Mouse (Mus musculus): ENCODE measurements around the gene Inpp5f. TPM values are rescaled to one million over a fixed set of nuclear protein-coding genes. Genes with fewer than 3 reads are reported as not detected.
"Not testable (repeated sequence)": the region's sequence is repeated elsewhere in the genome, so short reads cannot be mapped to it uniquely, and the experiment has no call there.

Gene Inpp5f
- total RNA-seq (2021), result 1 to 10 TPM; 2.9 to 3.2 TPM
- long read RNA-seq, experiment 1, partial matches to known transcripts, result 0 of 11 reads
- long read RNA-seq, experiment 1, other reads (novel, unspliced or antisense), result 11 of 11 reads
- long read RNA-seq, experiment 2, partial matches to known transcripts, result 0 of 13 reads
- long read RNA-seq, experiment 2, other reads (novel, unspliced or antisense), result 13 of 13 reads

- intact Hi-C loops (cut with DNase I), result no loop called here
- DNase-seq, result peak; percentile 99
Observed at GRCm38 (mm10) chr7:128610897-128611798, at the start of gene Inpp5f. Gene Inpp5f (plus strand): TSS chr7:128611328.

GRCm38 (mm10) chr7:128563373-128563772 is 47.8 kb upstream of the Inpp5f start:
- DNase-seq, result no peak
- intact Hi-C loops (cut with DNase I), result loop anchor here (5.0 kb wide), 1 partner anchor 129 kb away; no protein-coding TSS in a partner anchor

- intact Hi-C loops (cut with DNase I), result loop anchor here (5.0 kb wide), 2 partner anchors 36 to 51 kb away; no protein-coding TSS in a partner anchor
- DNase-seq, result no peak
Observed at GRCm38 (mm10) chr7:128566311-128566710, 44.8 kb upstream of the Inpp5f start.

- no peak for DNase-seq
- intact Hi-C loops (cut with DNase I), result loop anchor here (5.0 kb wide), 2 partner anchors 35 to 50 kb away; no protein-coding TSS in a partner anchor
Observed at GRCm38 (mm10) chr7:128567561-128568244, 43.4 kb upstream of the Inpp5f start.

- not testable (repeated sequence) for DNase-seq
- intact Hi-C loops (cut with DNase I), result loop anchor here (5.0 kb wide), 2 partner anchors 33 to 48 kb away; no protein-coding TSS in a partner anchor
Observed at GRCm38 (mm10) chr7:128569429-128569828, 41.7 kb upstream of the Inpp5f start.

- DNase-seq, result no peak
- intact Hi-C loops (cut with DNase I), result loop anchor here (5.0 kb wide), 3 partner anchors 32 to 88 kb away; no protein-coding TSS in a partner anchor
Observed at GRCm38 (mm10) chr7:128569987-128570656, 41.0 kb upstream of the Inpp5f start.

- intact Hi-C loops (cut with DNase I), result loop anchor here (5.0 kb wide), 1 partner anchor 88 kb away; no protein-coding TSS in a partner anchor
- not testable (repeated sequence) for DNase-seq
Observed at GRCm38 (mm10) chr7:128570657-128571056, 40.5 kb upstream of the Inpp5f start.

GRCm38 (mm10) chr7:128572030-128572429 is 39.1 kb upstream of the Inpp5f start:
- no peak for DNase-seq
- intact Hi-C loops (cut with DNase I), result loop anchor here (5.0 kb wide), 1 partner anchor 90 kb away; no protein-coding TSS in a partner anchor

- DNase-seq, result no peak
- intact Hi-C loops (cut with DNase I), result no loop called here
Observed at GRCm38 (mm10) chr7:128575211-128575610, 35.9 kb upstream of the Inpp5f start.

GRCm38 (mm10) chr7:128575794-128576193 is 35.3 kb upstream of the Inpp5f start:
- intact Hi-C loops (cut with DNase I), result no loop called here
- no peak for DNase-seq

GRCm38 (mm10) chr7:128577607-128578006 is 33.5 kb upstream of the Inpp5f start:
- intact Hi-C loops (cut with DNase I), result no loop called here
- DNase-seq, result no peak

- intact Hi-C loops (cut with DNase I), result no loop called here
- no peak for DNase-seq
Observed at GRCm38 (mm10) chr7:128578199-128578945, 32.8 kb upstream of the Inpp5f start.

- intact Hi-C loops (cut with DNase I), result no loop called here
Observed at GRCm38 (mm10) chr7:128579381-128579780, 31.7 kb upstream of the Inpp5f start.

GRCm38 (mm10) chr7:128580318-128580717 is 30.8 kb upstream of the Inpp5f start:
- DNase-seq, result no peak
- intact Hi-C loops (cut with DNase I), result no loop called here

More at GRCm38 (mm10) chr7:128579381-128579780, 31.7 kb upstream of the Inpp5f start:
- no peak for DNase-seq

GRCm38 (mm10) chr7:128581864-128582484 is 29.2 kb upstream of the Inpp5f start:
- intact Hi-C loops (cut with DNase I), result no loop called here
- DNase-seq, result no peak

- intact Hi-C loops (cut with DNase I), result no loop called here
- DNase-seq, result no peak
Observed at GRCm38 (mm10) chr7:128583213-128583948, 27.7 kb upstream of the Inpp5f start.

- intact Hi-C loops (cut with DNase I), result no loop called here
Observed at GRCm38 (mm10) chr7:128587334-128587933, 23.7 kb upstream of the Inpp5f start.

More at GRCm38 (mm10) chr7:128587334-128587933, 23.7 kb upstream of the Inpp5f start:
- no peak for DNase-seq
